Mouse (Mus musculus) right cerebral cortex, adult 18-20 months (tissue): ENCODE measurements around the gene Cntnap1.
A peak's percentile ranks its signal among the peaks of the same experiment; 100 is the strongest.

Source experiments
- DNase-seq: peaks from one replicate; pipeline ENCODE4 v3.0.0; 2022; ENCODE audit warnings: mixed read lengths

Cntnap1 gene

GRCm38 (mm10) chr11:101170811-101171610 lies 688 bp downstream of the Cntnap1 start, which contains the start of gene Plekhh3:
Gene Plekhh3 (minus strand): TSS chr11:101171351.
- DNase-seq, result peak; percentile 98

- DNase-seq, result peak; percentile 79
These were observed 1.6 kb downstream of the Cntnap1 start for GRCm38 (mm10) chr11:101171721-101172433.

GRCm38 (mm10) chr11:101172434-101172815 lies 2.1 kb downstream of the Cntnap1 start:
- no peak for DNase-seq

- no peak for DNase-seq
These were observed 2.8 kb downstream of the Cntnap1 start for GRCm38 (mm10) chr11:101173112-101173511.

- DNase-seq, result no peak
These were observed 3.5 kb downstream of the Cntnap1 start for GRCm38 (mm10) chr11:101173631-101174388.

- DNase-seq, result no peak
These were observed 4.0 kb downstream of the Cntnap1 start for GRCm38 (mm10) chr11:101174389-101174745.

- DNase-seq, result no peak
These were observed 4.7 kb downstream of the Cntnap1 start, which contains the start of gene Ccr10 for GRCm38 (mm10) chr11:101174851-101175628. Gene Ccr10 (minus strand): TSS chr11:101175443.

- peak; percentile 64 for DNase-seq
These were observed 5.4 kb downstream of the Cntnap1 start for GRCm38 (mm10) chr11:101175636-101176116.

- no peak for DNase-seq
These were observed 5.9 kb downstream of the Cntnap1 start for GRCm38 (mm10) chr11:101176117-101176691.

GRCm38 (mm10) chr11:101176933-101177773 lies 6.8 kb downstream of the Cntnap1 start:
- DNase-seq, result peak; percentile 80

GRCm38 (mm10) chr11:101178061-101179058 lies 8.0 kb downstream of the Cntnap1 start:
- no peak for DNase-seq

- DNase-seq, result no peak
These were observed 9.0 kb downstream of the Cntnap1 start for GRCm38 (mm10) chr11:101179306-101179705.

- no peak for DNase-seq
These were observed 9.9 kb downstream of the Cntnap1 start for GRCm38 (mm10) chr11:101180261-101180660.

- no peak for DNase-seq
These were observed 10.8 kb downstream of the Cntnap1 start for GRCm38 (mm10) chr11:101180846-101181740.

- no peak for DNase-seq
These were observed 11.6 kb downstream of the Cntnap1 start for GRCm38 (mm10) chr11:101181961-101182360.

GRCm38 (mm10) chr11:101182771-101183517 lies 12.6 kb downstream of the Cntnap1 start:
- DNase-seq, result no peak

- DNase-seq, result no peak
These were observed 14.7 kb downstream of the Cntnap1 start for GRCm38 (mm10) chr11:101184984-101185383.

GRCm38 (mm10) chr11:101185441-101185840 lies 15.1 kb downstream of the Cntnap1 start:
- no peak for DNase-seq
